Mouse (Mus musculus) hindbrain, embryonic 11.5 days (tissue): ENCODE measurements around the gene Igf1. TPM values are rescaled to one million over a fixed set of nuclear protein-coding genes. Genes with fewer than 3 reads are reported as not detected.
A peak's percentile ranks its signal among the peaks of the same experiment; 100 is the strongest.

Source experiments
- ATAC-seq: fragments of 200-750 bp; cut with Nextera tagmentation; 2 replicates; pipeline ENCODE4 v1.8.0; 2017; ENCODE audit warnings: mild to moderate bottlenecking, moderate TSS enrichment, moderate library complexity; ENCODE audit not compliant: low FRiP score
- DNase-seq: peaks from one replicate; pipeline ENCODE4 v3.0.0-alpha.2; 2015; ENCODE audit warnings: low spot score
- H3K27ac ChIP-seq: fragments of 300-500 bp; sonication (generic); 2 replicates; pipeline ENCODE4 v1.5.1; 2014; ENCODE audit warnings: mild to moderate bottlenecking, low read depth, low read length
- H3K27me3 ChIP-seq: fragments of 300-500 bp; sonication (generic); 2 replicates; pipeline ENCODE4 v1.6.1; 2014; ENCODE audit warnings: mild to moderate bottlenecking, low read length, moderate library complexity, mixed read lengths; ENCODE audit not compliant: control insufficient read depth, insufficient read depth
- H3K36me3 ChIP-seq: fragments of 300-500 bp; sonication (generic); 2 replicates; pipeline ENCODE4 v1.6.1; 2014; ENCODE audit warnings: mild to moderate bottlenecking, low read length, moderate library complexity, mixed read lengths; ENCODE audit not compliant: control insufficient read depth, insufficient read depth
- H3K4me1 ChIP-seq: fragments of 300-500 bp; sonication (generic); replicated peaks from 2 replicates; pipeline ENCODE4 v1.6.1; 2014; ENCODE audit warnings: low read length, mixed read lengths; ENCODE audit not compliant: control insufficient read depth, insufficient read depth
- H3K4me2 ChIP-seq: fragments of 300-500 bp; sonication (generic); replicated peaks from 2 replicates; pipeline ENCODE4 v1.6.1; 2014; ENCODE audit warnings: mild to moderate bottlenecking, low read depth, low read length
- H3K4me3 ChIP-seq: fragments of 300-500 bp; sonication (generic); 2 replicates; pipeline ENCODE4 v1.5.1; 2014; ENCODE audit warnings: low read depth, low read length
- H3K9ac ChIP-seq: fragments of 300-500 bp; sonication (generic); 2 replicates; pipeline ENCODE4 v1.6.1; 2014; ENCODE audit warnings: low read depth, low read length
- H3K9me3 ChIP-seq: fragments of 300-500 bp; sonication (generic); 2 replicates; pipeline ENCODE4 v1.6.1; 2016; ENCODE audit warnings: low read length; ENCODE audit not compliant: control insufficient read depth
- WGBS: fragments of 180-500 bp; shearing (Covaris S2); extraction: QIAGEN DNeasy Blood & Tissue Kit; methylation state at CpG from one replicate; pipeline ENCODE4 v1.1.7; 2014; 5-methylcytosine and 5-hydroxymethylcytosine counted together
- polyA plus RNA-seq: library from polyadenylated mRNA; unstranded; fragments of >200 nt; fragmentation: Nextera tagmentation; extraction: Ambion mirVana; gene quantifications from 2 replicates; pipeline ENCODE4 v1.2.1, GENCODE M21; 2014

Igf1 gene
- polyA plus RNA-seq, 1 experiment from 2014 or later = 32.7 TPM

DNA sequence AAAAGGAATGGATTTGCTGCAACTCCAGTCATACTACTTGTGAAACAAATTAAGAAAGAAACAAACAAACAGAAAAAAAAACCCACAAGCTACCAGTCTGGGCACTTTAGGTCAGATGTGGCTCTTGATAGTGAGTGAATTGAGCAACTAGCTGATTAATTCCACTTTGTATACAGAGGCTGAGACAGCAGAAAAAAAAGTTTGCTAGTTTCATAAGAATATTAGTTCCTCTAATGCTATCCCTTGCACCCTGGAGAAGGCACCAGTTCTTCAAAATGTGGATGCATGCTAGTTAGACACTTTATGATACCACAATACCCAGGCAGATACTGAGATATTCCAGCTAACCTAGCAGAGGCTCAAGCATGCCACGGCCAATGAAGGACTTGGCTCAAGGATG lies 26.0 kb upstream of the Igf1 start:
- ATAC-seq (no peak), DNase-seq (no peak)
- H3K9me3 ChIP-seq = no peaks in the 10 kb centered on the region
- no peak overlapping the region for H3K9ac ChIP-seq
- no peaks in the 10 kb centered on the region for H3K4me1 ChIP-seq
- 97% methylated on average over 1 of the region's 1 CpGs for WGBS
- H3K27me3 ChIP-seq = no peaks in the 10 kb centered on the region
- no peak overlapping the region for H3K27ac ChIP-seq
- H3K4me2 ChIP-seq = no peak overlapping the region
- H3K4me3 ChIP-seq = no peak overlapping the region
- H3K36me3 ChIP-seq = no peaks in the 10 kb centered on the region

- ATAC-seq (no peak), DNase-seq (no peak)
- H3K36me3 ChIP-seq = no peaks in the 10 kb centered on the region
- H3K4me2 ChIP-seq = no peak overlapping the region
- no peaks in the 10 kb centered on the region for H3K4me1 ChIP-seq
- 86% methylated on average over 1 of the region's 1 CpGs for WGBS
- H3K9ac ChIP-seq = no peak overlapping the region
- H3K27ac ChIP-seq = no peak overlapping the region
- no peak overlapping the region for H3K4me3 ChIP-seq
- H3K9me3 ChIP-seq = no peaks in the 10 kb centered on the region
- H3K27me3 ChIP-seq = no peaks in the 10 kb centered on the region
These were observed 18.6 kb upstream of the Igf1 start for GRCm38 (mm10) chr10:87839454-87839853.

DNA sequence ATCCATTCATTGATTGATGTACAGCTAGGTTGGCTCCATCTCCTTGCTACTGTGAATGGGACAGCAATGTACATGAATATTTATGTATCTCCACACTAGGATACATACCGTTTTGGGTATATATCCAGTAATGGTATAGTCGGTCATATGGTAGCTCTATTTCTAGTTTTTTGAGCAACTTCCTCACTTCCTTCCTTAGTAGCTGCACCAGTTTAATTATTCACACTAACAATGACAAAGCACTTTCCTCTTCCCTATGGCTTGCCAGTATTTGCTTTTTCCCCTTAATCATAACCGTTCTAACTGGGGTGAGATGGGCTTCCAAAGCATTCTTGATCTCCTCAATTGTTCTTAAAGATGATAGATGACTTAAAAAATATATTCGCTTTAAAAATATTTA lies 15.6 kb upstream of the Igf1 start:
- H3K9ac ChIP-seq = no peak overlapping the region
- no peak overlapping the region for H3K4me3 ChIP-seq
- no peak overlapping the region for H3K27ac ChIP-seq
- ATAC-seq = no peak
- 84% methylated on average over 4 of the region's 4 CpGs for WGBS
- no peaks in the 10 kb centered on the region for H3K4me1 ChIP-seq
- no peaks in the 10 kb centered on the region for H3K9me3 ChIP-seq
- H3K4me2 ChIP-seq = no peak overlapping the region
- H3K27me3 ChIP-seq = no peaks in the 10 kb centered on the region
- DNase-seq = no peak
- H3K36me3 ChIP-seq = no peaks in the 10 kb centered on the region

DNA sequence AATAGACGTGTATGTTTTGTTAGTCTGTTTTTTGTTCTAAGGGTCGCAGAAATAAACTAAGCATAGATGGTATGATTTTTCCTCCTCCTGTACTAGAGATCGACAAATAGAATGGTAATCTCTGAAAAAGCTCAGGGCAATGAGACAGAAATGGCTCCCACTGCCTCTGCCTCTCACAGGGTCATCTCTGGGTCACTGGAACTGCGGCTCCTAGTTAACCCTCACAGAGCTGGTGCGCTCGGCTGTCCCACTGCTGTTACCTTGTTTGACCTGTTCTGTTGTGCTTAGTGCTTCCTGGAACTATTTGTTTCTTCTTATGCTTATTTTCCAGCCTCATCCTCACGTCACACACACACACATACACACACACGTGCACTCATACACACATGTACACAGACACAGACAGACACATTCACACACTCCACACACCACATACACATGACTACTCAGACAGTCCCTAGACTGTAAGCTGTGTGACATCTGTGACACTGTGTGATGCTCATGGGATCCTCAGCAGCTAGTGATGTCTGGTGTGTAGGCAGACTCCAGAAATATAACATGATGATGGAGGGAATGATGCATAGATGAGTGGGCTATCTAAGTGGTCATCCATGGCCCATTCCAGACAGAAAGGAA lies 13.0 kb upstream of the Igf1 start:
- H3K36me3 ChIP-seq = no peaks in the 10 kb centered on the region
- no peak overlapping the region for H3K4me2 ChIP-seq
- DNase-seq = peak; percentile 15
- H3K27ac ChIP-seq = no peak overlapping the region
- H3K4me3 ChIP-seq = no peak overlapping the region
- no peaks in the 10 kb centered on the region for H3K9me3 ChIP-seq
- H3K27me3 ChIP-seq = no peaks in the 10 kb centered on the region
- peak; percentile 51; the same call in 1 of the 2 replicates for ATAC-seq
- WGBS = 43% methylated on average over 8 of the region's 8 CpGs
- no peaks in the 10 kb centered on the region for H3K4me1 ChIP-seq
- no peak overlapping the region for H3K9ac ChIP-seq

DNA sequence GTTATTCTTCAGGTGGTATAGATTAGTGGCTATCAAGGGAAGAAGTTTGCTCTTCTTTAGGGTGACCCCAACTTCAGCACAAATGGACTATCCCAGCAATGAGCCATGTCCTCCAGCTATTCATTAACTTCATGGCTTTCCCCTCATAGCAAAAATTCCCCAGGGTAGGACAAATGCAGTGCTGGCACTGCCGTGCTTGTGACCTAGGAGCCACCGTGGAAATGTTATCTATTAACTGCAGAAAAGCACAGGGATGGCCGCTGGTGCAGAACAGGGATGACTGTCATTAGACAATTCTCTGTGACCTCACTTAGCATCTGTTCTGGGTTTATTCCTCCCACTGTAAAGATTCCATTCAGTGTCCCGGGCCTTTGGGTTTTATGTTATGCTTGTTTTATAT lies 10.2 kb upstream of the Igf1 start:
- no peak overlapping the region for H3K27ac ChIP-seq
- no peaks in the 10 kb centered on the region for H3K9me3 ChIP-seq
- 44% methylated on average over 4 of the region's 4 CpGs for WGBS
- H3K4me1 ChIP-seq = no peaks in the 10 kb centered on the region
- no peak for DNase-seq
- H3K4me3 ChIP-seq = no peak overlapping the region
- no peaks in the 10 kb centered on the region for H3K36me3 ChIP-seq
- H3K27me3 ChIP-seq = no peaks in the 10 kb centered on the region
- no peak for ATAC-seq
- no peak overlapping the region for H3K4me2 ChIP-seq
- no peak overlapping the region for H3K9ac ChIP-seq

DNA sequence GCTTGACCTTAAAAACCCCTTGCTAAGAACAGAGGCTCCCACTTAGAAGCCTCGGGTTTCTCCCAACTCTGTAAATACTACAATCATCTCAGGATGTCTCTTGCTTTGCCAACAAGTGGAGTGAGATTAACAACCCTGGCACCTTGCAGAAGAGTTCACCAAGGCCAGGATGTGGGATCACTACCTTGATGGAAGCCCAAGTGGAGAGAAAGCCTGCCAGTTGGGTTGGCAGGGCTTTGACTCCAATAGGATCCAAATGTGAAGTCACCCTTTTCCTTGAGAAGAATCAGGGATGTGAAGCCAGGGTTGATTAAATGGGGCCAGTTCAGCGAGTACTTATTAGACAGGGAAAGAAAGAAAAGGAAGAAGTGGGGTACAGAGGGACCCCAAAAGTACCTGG lies 9.6 kb upstream of the Igf1 start:
- H3K4me2 ChIP-seq = no peak overlapping the region
- no peaks in the 10 kb centered on the region for H3K9me3 ChIP-seq
- no peak overlapping the region for H3K4me3 ChIP-seq
- no peaks in the 10 kb centered on the region for H3K4me1 ChIP-seq
- DNase-seq = no peak
- H3K27me3 ChIP-seq = no peaks in the 10 kb centered on the region
- H3K9ac ChIP-seq = no peak overlapping the region
- ATAC-seq = no peak
- 70% methylated on average over 2 of the region's 2 CpGs for WGBS
- H3K36me3 ChIP-seq = no peaks in the 10 kb centered on the region
- no peak overlapping the region for H3K27ac ChIP-seq

GRCm38 (mm10) chr10:87851492-87851891 lies 6.6 kb upstream of the Igf1 start:
- Histone ChIP-seq H3K4me2 (no peak overlapping the region), H3K27me3 (no peaks in the 10 kb centered on the region), H3K9ac (no peak overlapping the region), H3K4me3 (no peak overlapping the region), H3K9me3 (no peaks in the 10 kb centered on the region), H3K4me1 (no peaks in the 10 kb centered on the region; the same call in 1 of the 2 replicates), H3K36me3 (no peaks in the 10 kb centered on the region), H3K27ac (no peak overlapping the region)
- 70% methylated on average over 3 of the region's 3 CpGs for WGBS
- ATAC-seq (no peak), DNase-seq (no peak)

- Histone ChIP-seq H3K4me2 (no peak overlapping the region), H3K9me3 (no peaks in the 10 kb centered on the region), H3K4me3 (no peak overlapping the region), H3K27me3 (no peaks in the 10 kb centered on the region), H3K9ac (no peak overlapping the region), H3K4me1 (no peaks in the 10 kb centered on the region; the same call in 1 of the 2 replicates), H3K27ac (no peak overlapping the region), H3K36me3 (no peaks in the 10 kb centered on the region)
- 2% methylated on average over 5 of the region's 5 CpGs for WGBS
- DNase-seq = peak; percentile 81
- no peak for ATAC-seq
These were observed 3.7 kb upstream of the Igf1 start for GRCm38 (mm10) chr10:87854408-87854807.

DNA sequence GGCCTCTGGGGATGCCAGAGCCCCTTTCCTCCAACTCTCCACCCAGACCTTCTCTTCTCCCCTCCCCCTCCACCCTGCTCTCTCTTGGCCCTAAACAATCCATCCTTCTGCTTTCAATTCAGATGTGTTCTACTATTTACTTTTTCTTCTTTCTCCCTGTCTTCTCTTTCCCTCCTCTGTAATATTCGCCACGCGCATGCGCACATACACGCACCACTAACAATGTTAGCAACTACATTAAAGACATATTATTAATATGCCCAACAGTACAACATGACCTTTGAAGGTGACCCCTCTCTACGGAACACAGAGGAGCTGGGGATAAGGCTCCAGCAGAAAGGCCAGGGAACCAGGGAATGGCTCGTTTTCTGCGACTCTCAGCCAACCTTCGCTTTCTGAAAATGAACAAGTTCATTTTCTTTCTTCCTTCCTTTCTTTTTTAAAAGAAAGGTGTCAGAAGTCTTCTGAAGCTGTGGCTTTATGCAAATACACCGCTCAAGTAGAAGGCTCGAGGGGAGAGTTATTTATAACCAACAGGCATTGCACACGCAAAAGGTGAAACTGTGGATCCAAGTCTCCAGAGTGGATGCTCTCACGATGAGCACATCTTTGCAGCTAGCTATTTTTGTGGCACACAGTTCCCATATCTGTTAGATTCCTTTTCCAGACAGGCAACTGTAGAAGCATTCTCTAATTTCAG lies 2.5 kb upstream of the Igf1 start:
- no peaks in the 10 kb centered on the region for H3K27me3 ChIP-seq
- H3K4me1 ChIP-seq = no peaks in the 10 kb centered on the region; the same call in 1 of the 2 replicates
- H3K36me3 ChIP-seq = no peaks in the 10 kb centered on the region
- no peak overlapping the region for H3K4me3 ChIP-seq
- WGBS = 86% methylated on average over 13 of the region's 13 CpGs
- no peak overlapping the region for H3K27ac ChIP-seq
- H3K9me3 ChIP-seq = no peaks in the 10 kb centered on the region
- H3K9ac ChIP-seq = no peak overlapping the region
- ATAC-seq (no peak), DNase-seq (no peak)
- H3K4me2 ChIP-seq = no peak overlapping the region
